In genomic region chr15:87074559-87074958, GRCm38 (mm10) we compare ENCODE assay signal across 16 mouse cellular contexts.
DNase-seq lines count a peak whose midpoint lies in the region; ATAC-seq and TF ChIP-seq lines count a peak whose summit lies in the region.
"Had no signal": no experiment of that assay in that cellular context is flagged by ENCODE, and none has a peak within 500 bp of the region (broad histone marks: within the 10 kb centered on the region; RNA-seq: fewer than 3 reads in every experiment).

No protein-coding gene starts in this region.

- 36% methylated on average over 11 of the region's 11 CpGs for WGBS in liver, embryonic 16.5 days (ENCODE audit: insufficient replicate concordance)
- 63% methylated on average over 11 of the region's 11 CpGs for WGBS in liver, embryonic 11.5 days
- 93% methylated on average over 11 of the region's 11 CpGs for WGBS in cerebellum, adult 2 months

- TF ChIP-seq CTCF in gastrocnemius, adult 2 months (IDR thresholded peaks at IDR 0.05), result no peak
- TF ChIP-seq CTCF in cerebellum, adult 2 months (IDR thresholded peaks at IDR 0.05; ENCODE audit: borderline replicate concordance, insufficient read depth, low read depth, low read length), result no peak

- no peak overlapping the region for H3K9ac ChIP-seq in liver, embryonic 16.5 days (ENCODE audit: low read depth, low read length)
- no peak overlapping the region for H3K9ac ChIP-seq in liver, embryonic 11.5 days (ENCODE audit: low read depth, low read length)
- H3K9ac ChIP-seq: embryonic facial prominence, embryonic 12.5 days; forebrain, embryonic 15.5 days; heart, embryonic 12.5 days; hindbrain, embryonic 15.5 days had no signal

- intact Hi-C loops in gastrocnemius, adult 2 months (cut with DNase I), result no loop called here
- intact Hi-C loops in gastrocnemius, postnatal 14 days (cut with DNase I; ENCODE audit: low total_unique reads), result no loop called here

- H3K4me1 ChIP-seq in liver, embryonic 16.5 days (ENCODE audit: control insufficient read depth, low read depth, low read length), result no peaks in the 10 kb centered on the region
- H3K4me1 ChIP-seq in liver, embryonic 11.5 days (replicated peaks; ENCODE audit: control insufficient read depth, insufficient read depth, low read length), result no peaks in the 10 kb centered on the region
- no peaks in the 10 kb centered on the region for H3K4me1 ChIP-seq in cerebellum, adult 2 months (ENCODE audit: control insufficient read depth, insufficient read depth, low read length)
- H3K4me1 ChIP-seq: embryonic facial prominence, embryonic 12.5 days; forebrain, embryonic 15.5 days; heart, embryonic 12.5 days; hindbrain, embryonic 15.5 days had no signal

- H3K27ac ChIP-seq in gastrocnemius, adult 2 months, result no peak overlapping the region
- H3K27ac ChIP-seq in liver, embryonic 16.5 days (ENCODE audit: low read length), result no peak overlapping the region
- no peak overlapping the region for H3K27ac ChIP-seq in liver, embryonic 11.5 days (ENCODE audit: low read depth, low read length)
- H3K27ac ChIP-seq in cerebellum, adult 2 months (ENCODE audit: insufficient read depth, low read length), result no peak overlapping the region
- H3K27ac ChIP-seq: embryonic facial prominence, embryonic 12.5 days; forebrain, embryonic 15.5 days; hindbrain, embryonic 15.5 days had no signal

- no peaks in the 10 kb centered on the region for H3K36me3 ChIP-seq in liver, embryonic 16.5 days (ENCODE audit: control insufficient read depth, insufficient read depth)
- no peaks in the 10 kb centered on the region for H3K36me3 ChIP-seq in liver, embryonic 11.5 days (ENCODE audit: control insufficient read depth, insufficient read depth, low read length)
- H3K36me3 ChIP-seq: embryonic facial prominence, embryonic 12.5 days; forebrain, embryonic 15.5 days; heart, embryonic 12.5 days; hindbrain, embryonic 15.5 days had no signal

- no peak for TF ChIP-seq POLR2A in cerebellum, adult 2 months (IDR thresholded peaks at IDR 0.05; ENCODE audit: borderline replicate concordance, insufficient read depth, low read length)

- H3K9me3 ChIP-seq in liver, embryonic 16.5 days (replicated peaks; ENCODE audit: control insufficient read depth, low read length), result no peaks in the 10 kb centered on the region
- no peaks in the 10 kb centered on the region for H3K9me3 ChIP-seq in liver, embryonic 11.5 days (ENCODE audit: control insufficient read depth, low read length)
- H3K9me3 ChIP-seq: embryonic facial prominence, embryonic 12.5 days; forebrain, embryonic 15.5 days; heart, embryonic 12.5 days; hindbrain, embryonic 15.5 days had no signal

- H3K27me3 ChIP-seq in liver, embryonic 16.5 days (ENCODE audit: control insufficient read depth, insufficient read depth, low read depth, low read length), result no peaks in the 10 kb centered on the region
- no peaks in the 10 kb centered on the region for H3K27me3 ChIP-seq in liver, embryonic 11.5 days (replicated peaks; ENCODE audit: control insufficient read depth, insufficient read depth, low read length)
- no peaks in the 10 kb centered on the region for H3K27me3 ChIP-seq in cerebellum, adult 2 months (ENCODE audit: control insufficient read depth, insufficient read depth, low read length)
- H3K27me3 ChIP-seq: embryonic facial prominence, embryonic 12.5 days; forebrain, embryonic 15.5 days; heart, embryonic 12.5 days; hindbrain, embryonic 15.5 days had no signal

- DNase-seq in gastrocnemius, adult 2 months, result no peak
- DNase-seq in gastrocnemius, postnatal 14 days, result no peak
- DNase-seq in liver, embryonic 11.5 days (ENCODE audit: low spot score), result no peak
- DNase-seq in B cell, adult 2 months, result no peak
- DNase-seq in cerebellum, adult 2 months, result no peak
- DNase-seq: adrenal gland, postnatal 14 days; cerebellum, adult 18-20 months; cerebellum, postnatal 10 days; gastrocnemius, postnatal 10 days had no signal

- peak overlapping the region; percentile 5; the same call in 1 of the 2 replicates for H3K4me3 ChIP-seq in gastrocnemius, adult 2 months
- peak overlapping the region; percentile 26; the same call in 1 of the 2 replicates for H3K4me3 ChIP-seq in liver, embryonic 16.5 days (ENCODE audit: low read depth, low read length)
- H3K4me3 ChIP-seq in liver, embryonic 11.5 days (ENCODE audit: low read depth, low read length), result no peak overlapping the region
- H3K4me3 ChIP-seq in cerebellum, adult 2 months (replicated peaks; ENCODE audit: insufficient read depth, low read depth, low read length), result no peak overlapping the region
- H3K4me3 ChIP-seq: embryonic facial prominence, embryonic 12.5 days; forebrain, embryonic 15.5 days; heart, embryonic 12.5 days; hindbrain, embryonic 15.5 days had no signal

- H3K4me2 ChIP-seq in liver, embryonic 16.5 days (ENCODE audit: low read depth, low read length), result no peak overlapping the region
- H3K4me2 ChIP-seq in liver, embryonic 11.5 days, result no peak overlapping the region
- H3K4me2 ChIP-seq: embryonic facial prominence, embryonic 12.5 days; forebrain, embryonic 15.5 days; heart, embryonic 12.5 days; hindbrain, embryonic 15.5 days had no signal

- ATAC-seq in liver, embryonic 16.5 days (ENCODE audit: low read depth), result no peak
- ATAC-seq in liver, embryonic 11.5 days (replicated peaks; ENCODE audit: low FRiP score), result no peak
- peak; percentile 58 for ATAC-seq in granulocyte monocyte progenitor cell, adult 5-6 weeks (replicated peaks; ENCODE audit: poor library complexity, severe bottlenecking)
- ATAC-seq in megakaryocyte progenitor cell, adult 5-6 weeks (replicated peaks; ENCODE audit: poor library complexity), result peak; percentile 31
- ATAC-seq: forebrain, embryonic 15.5 days had no signal

Comparison
In these comparisons a context has a peak if more than half of its experiments do, and no peak if none do; other contexts are left out.
1. H3K4me3 ChIP-seq: peak in gastrocnemius, adult 2 months (single experiment) and liver, embryonic 16.5 days (single experiment); none in liver, embryonic 11.5 days (single experiment) and cerebellum, adult 2 months (single experiment).
2. ATAC-seq: peak in granulocyte monocyte progenitor cell, adult 5-6 weeks (single experiment) and megakaryocyte progenitor cell, adult 5-6 weeks (single experiment); none in liver, embryonic 16.5 days (single experiment) and liver, embryonic 11.5 days (single experiment).